Mouse (Mus musculus): ENCODE data around the gene Psmd7. TPM values are rescaled to one million over a fixed set of nuclear protein-coding genes. Genes with fewer than 3 reads are reported as not detected.

Gene Psmd7
- polyA plus RNA-seq, 1 experiment: 187 TPM

DNA sequence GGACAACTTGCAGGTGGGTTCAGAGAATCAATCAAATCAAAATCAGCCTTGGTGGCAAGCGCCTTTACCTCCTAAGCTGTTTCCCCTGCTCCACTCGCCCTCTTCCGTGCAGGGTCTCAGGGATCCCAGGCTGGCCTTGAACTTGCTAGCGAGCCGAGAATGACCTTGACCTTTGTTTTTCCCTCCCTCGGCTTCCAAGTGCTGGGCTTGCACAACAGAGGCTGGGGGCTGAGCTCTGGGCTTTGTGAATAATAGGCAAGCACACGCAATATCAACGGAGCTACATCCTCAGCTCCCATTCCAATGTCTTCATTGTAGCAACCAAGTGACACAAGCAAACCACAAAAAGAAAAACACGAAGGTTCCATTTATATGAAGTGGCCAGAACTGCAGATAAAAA lies 26.1 kb downstream of the Psmd7 start:
- Histone ChIP-seq H3K4me2 (ENCODE audit: low read depth) (no peak overlapping the region), H3K27me3 (ENCODE audit: control insufficient read depth, insufficient read depth, insufficient read length) (no peaks in the 10 kb centered on the region), H3ac (ENCODE audit: control insufficient read depth, insufficient read length) (no peak overlapping the region), H3K4me3 (no peak overlapping the region), H3K79me2 (ENCODE audit: control insufficient read depth, insufficient read depth) (no peaks in the 10 kb centered on the region), H3K36me3 (ENCODE audit: control insufficient read depth, insufficient read depth) (no peaks in the 10 kb centered on the region)
- no peak for TF ChIP-seq TCF3 (IDR thresholded peaks at IDR 0.05; ENCODE audit: insufficient read length, low read depth)
- no peak for TF ChIP-seq POLR2AphosphoS2 (IDR thresholded peaks at IDR 0.05; ENCODE audit: insufficient read length, low read depth)
- no peak for TF ChIP-seq POLR2A (IDR thresholded peaks at IDR 0.05; ENCODE audit: insufficient read length, low read depth)
- TF ChIP-seq USF1 (IDR thresholded peaks at IDR 0.05; ENCODE audit: low read depth): no peak
- no peak for TF ChIP-seq E2F4 (IDR thresholded peaks at IDR 0.05; ENCODE audit: insufficient read depth)
- no peak for TF ChIP-seq MYOD1 (IDR thresholded peaks at IDR 0.05; ENCODE audit: control insufficient read depth in 1 of 3, insufficient read length in 2 of 3, low read depth in 2 of 3)
- TF ChIP-seq CEBPB (IDR thresholded peaks at IDR 0.05; ENCODE audit: insufficient read depth, poor library complexity, severe bottlenecking): no peak
- TF ChIP-seq TCF12 (IDR thresholded peaks at IDR 0.05; ENCODE audit: insufficient read depth, poor library complexity, severe bottlenecking): no peak
- TF ChIP-seq REST (IDR thresholded peaks at IDR 0.05; ENCODE audit: insufficient read depth, insufficient read length): no peak
- TF ChIP-seq MAX (IDR thresholded peaks at IDR 0.05; ENCODE audit: low read depth): no peak
- TF ChIP-seq MYOG (IDR thresholded peaks at IDR 0.05; ENCODE audit: control insufficient read depth in 1 of 3, insufficient read depth in 1 of 3, insufficient read length in 2 of 3, low read depth in 2 of 3): no peak
- no peak for TF ChIP-seq SRF (IDR thresholded peaks at IDR 0.05; ENCODE audit: control insufficient read depth, insufficient read length, low read depth)

DNA sequence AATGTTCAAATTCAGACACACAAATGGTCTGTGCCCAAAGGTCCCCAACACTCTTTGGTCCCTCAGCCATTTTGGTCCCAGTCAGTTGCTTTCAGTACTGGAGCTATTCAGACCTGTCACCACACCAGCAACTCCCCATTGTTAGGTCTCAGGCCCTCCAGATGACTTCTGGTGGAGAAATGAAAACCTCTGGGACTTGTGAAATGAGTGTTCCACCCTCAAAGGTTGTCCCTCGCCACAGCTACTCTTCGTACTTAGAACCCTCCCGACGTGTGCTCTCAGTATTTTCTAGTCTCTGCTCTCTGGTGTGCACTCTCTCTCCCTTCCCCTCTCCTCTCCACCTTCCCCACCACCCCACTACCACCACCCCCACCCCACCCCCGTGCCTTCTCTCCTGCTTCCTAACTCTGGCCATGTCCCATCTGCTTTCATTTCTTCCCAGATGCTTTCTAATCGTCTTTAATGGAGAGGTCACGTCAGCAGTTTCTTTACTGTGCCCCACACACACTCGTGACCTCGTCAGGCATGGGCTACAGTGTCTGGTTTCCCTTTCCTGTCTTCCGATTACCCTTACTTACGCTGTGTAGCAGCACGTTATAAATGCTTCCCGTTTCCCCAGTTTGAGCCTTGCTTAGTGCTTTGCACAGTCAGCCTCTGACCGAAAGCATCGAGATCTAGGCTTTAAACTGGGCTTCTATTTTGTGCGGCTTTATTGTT lies 27.3 kb downstream of the Psmd7 start:
- Histone ChIP-seq H3K79me2 (ENCODE audit: control insufficient read depth, insufficient read depth) (no peaks in the 10 kb centered on the region), H3K4me2 (ENCODE audit: low read depth) (no peak overlapping the region), H3K27me3 (ENCODE audit: control insufficient read depth, insufficient read depth, insufficient read length) (no peaks in the 10 kb centered on the region), H3ac (ENCODE audit: control insufficient read depth, insufficient read length) (no peak overlapping the region), H3K4me3 (no peak overlapping the region), H3K36me3 (ENCODE audit: control insufficient read depth, insufficient read depth) (no peaks in the 10 kb centered on the region)
- no peak for TF ChIP-seq MAX (IDR thresholded peaks at IDR 0.05; ENCODE audit: low read depth)
- no peak for TF ChIP-seq CEBPB (IDR thresholded peaks at IDR 0.05; ENCODE audit: insufficient read depth, poor library complexity, severe bottlenecking)
- TF ChIP-seq MYOG (IDR thresholded peaks at IDR 0.05; ENCODE audit: control insufficient read depth in 1 of 3, insufficient read depth in 1 of 3, insufficient read length in 2 of 3, low read depth in 2 of 3): no peak
- TF ChIP-seq TCF12 (IDR thresholded peaks at IDR 0.05; ENCODE audit: insufficient read depth, poor library complexity, severe bottlenecking): no peak
- TF ChIP-seq MYOD1 (IDR thresholded peaks at IDR 0.05; ENCODE audit: control insufficient read depth in 1 of 3, insufficient read length in 2 of 3, low read depth in 2 of 3): no peak
- no peak for TF ChIP-seq E2F4 (IDR thresholded peaks at IDR 0.05; ENCODE audit: insufficient read depth)
- no peak for TF ChIP-seq POLR2A (IDR thresholded peaks at IDR 0.05; ENCODE audit: insufficient read length, low read depth)
- TF ChIP-seq POLR2AphosphoS2 (IDR thresholded peaks at IDR 0.05; ENCODE audit: insufficient read length, low read depth): no peak
- no peak for TF ChIP-seq SRF (IDR thresholded peaks at IDR 0.05; ENCODE audit: control insufficient read depth, insufficient read length, low read depth)
- TF ChIP-seq TCF3 (IDR thresholded peaks at IDR 0.05; ENCODE audit: insufficient read length, low read depth): no peak

DNA sequence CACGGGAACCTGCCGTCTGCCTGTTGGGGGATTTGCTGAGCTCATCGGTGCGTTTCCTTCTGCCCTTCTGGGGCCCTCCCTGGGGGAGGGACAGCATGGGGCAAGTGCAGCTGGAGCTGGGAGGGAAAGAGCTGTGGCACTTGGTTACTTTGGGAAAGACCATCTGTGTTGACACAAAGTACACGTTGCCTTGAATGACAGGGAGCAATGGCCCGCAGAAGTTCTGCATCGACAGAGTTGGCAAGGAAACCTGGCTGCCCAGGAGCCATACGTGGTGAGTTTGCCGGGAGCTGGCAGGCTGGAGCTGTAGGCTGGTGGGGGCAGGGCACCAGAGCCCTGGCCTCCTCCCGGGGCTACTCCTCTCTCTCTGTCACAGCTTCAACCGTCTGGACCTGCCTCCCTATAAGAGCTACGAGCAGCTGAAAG lies 31.7 kb downstream of the Psmd7 start:
- Histone ChIP-seq H3K79me2 (ENCODE audit: control insufficient read depth, insufficient read depth) (peaks cover 1% of the 10 kb centered on the region), H3K4me3 (no peak overlapping the region), H3K4me2 (ENCODE audit: low read depth) (no peak overlapping the region), H3K36me3 (ENCODE audit: control insufficient read depth, insufficient read depth) (peaks cover 12% of the 10 kb centered on the region), H3ac (ENCODE audit: control insufficient read depth, insufficient read length) (no peak overlapping the region), H3K27me3 (ENCODE audit: control insufficient read depth, insufficient read depth, insufficient read length) (no peaks in the 10 kb centered on the region)
- TF ChIP-seq SRF (IDR thresholded peaks at IDR 0.05; ENCODE audit: control insufficient read depth, insufficient read length, low read depth) (no peak), MYOG (IDR thresholded peaks at IDR 0.05; ENCODE audit: control insufficient read depth in 1 of 3, insufficient read depth in 1 of 3, insufficient read length in 2 of 3, low read depth in 2 of 3) (no peak), MYOD1 (IDR thresholded peaks at IDR 0.05; ENCODE audit: control insufficient read depth in 1 of 3, insufficient read length in 2 of 3, low read depth in 2 of 3) (no peak), TCF3 (IDR thresholded peaks at IDR 0.05; ENCODE audit: insufficient read length, low read depth) (no peak), REST (IDR thresholded peaks at IDR 0.05; ENCODE audit: insufficient read depth, insufficient read length) (no peak), POLR2A (IDR thresholded peaks at IDR 0.05; ENCODE audit: insufficient read length, low read depth) (no peak), E2F4 (IDR thresholded peaks at IDR 0.05; ENCODE audit: insufficient read depth) (no peak)

DNA sequence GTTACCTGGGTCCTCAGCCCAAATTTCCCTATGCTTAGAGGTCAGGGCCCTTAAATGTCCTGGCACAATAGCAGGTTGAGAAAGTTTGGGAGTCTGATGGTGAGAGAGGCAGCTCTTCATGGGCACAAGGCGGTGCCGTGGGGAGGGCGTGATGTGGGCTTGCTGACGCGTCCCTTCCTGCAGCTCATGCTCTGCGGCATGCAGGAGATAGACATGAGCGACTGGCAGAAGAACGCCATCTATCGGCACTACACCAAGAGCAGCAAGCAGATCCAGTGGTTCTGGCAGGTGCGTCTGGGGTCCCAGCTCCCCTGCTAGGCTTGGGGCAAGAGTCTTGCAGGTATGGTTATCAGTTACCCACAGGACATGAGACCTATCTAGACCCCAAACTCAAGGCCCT lies 33.0 kb downstream of the Psmd7 start:
- peaks cover 5% of the 10 kb centered on the region for H3K79me2 ChIP-seq (ENCODE audit: control insufficient read depth, insufficient read depth)
- H3K4me2 ChIP-seq (ENCODE audit: low read depth): no peak overlapping the region
- TF ChIP-seq POLR2AphosphoS2 (IDR thresholded peaks at IDR 0.05; ENCODE audit: insufficient read length, low read depth): peak; percentile 44
- no peak for TF ChIP-seq TCF3 (IDR thresholded peaks at IDR 0.05; ENCODE audit: insufficient read length, low read depth)
- TF ChIP-seq MYOG (IDR thresholded peaks at IDR 0.05; ENCODE audit: control insufficient read depth in 1 of 3, insufficient read depth in 1 of 3, insufficient read length in 2 of 3, low read depth in 2 of 3): no peak
- no peak for TF ChIP-seq MAX (IDR thresholded peaks at IDR 0.05; ENCODE audit: low read depth)
- peak; percentile 9 for TF ChIP-seq POLR2A (IDR thresholded peaks at IDR 0.05; ENCODE audit: insufficient read length, low read depth)
- H3ac ChIP-seq (ENCODE audit: control insufficient read depth, insufficient read length): no peak overlapping the region
- no peaks in the 10 kb centered on the region for H3K27me3 ChIP-seq (ENCODE audit: control insufficient read depth, insufficient read depth, insufficient read length)
- H3K4me3 ChIP-seq: no peak overlapping the region
- H3K36me3 ChIP-seq (ENCODE audit: control insufficient read depth, insufficient read depth): peaks cover 23% of the 10 kb centered on the region

DNA sequence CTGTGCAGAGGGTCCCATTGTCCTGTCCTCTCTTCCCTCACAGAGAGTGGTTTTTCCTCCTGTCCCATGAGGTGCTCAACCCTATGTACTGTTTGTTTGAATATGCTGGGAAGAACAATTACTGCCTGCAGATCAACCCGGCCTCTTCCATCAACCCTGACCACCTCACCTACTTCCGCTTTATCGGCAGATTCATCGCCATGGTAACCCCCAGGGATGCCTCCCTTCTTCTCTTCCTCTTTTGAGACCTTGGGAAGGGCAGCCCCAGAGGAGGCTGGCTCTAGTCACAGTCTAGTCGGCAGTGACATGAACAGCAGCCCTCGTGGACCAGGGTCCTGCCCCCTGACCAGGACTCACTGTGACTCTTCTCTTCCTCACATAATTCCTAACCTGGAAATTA lies 36.0 kb downstream of the Psmd7 start:
- H3K79me2 ChIP-seq (ENCODE audit: control insufficient read depth, insufficient read depth): peaks cover 24% of the 10 kb centered on the region
- no peak overlapping the region for H3K4me2 ChIP-seq (ENCODE audit: low read depth)
- no peak overlapping the region for H3ac ChIP-seq (ENCODE audit: control insufficient read depth, insufficient read length)
- H3K4me3 ChIP-seq: no peak overlapping the region
- no peak for TF ChIP-seq TCF12 (IDR thresholded peaks at IDR 0.05; ENCODE audit: insufficient read depth, poor library complexity, severe bottlenecking)
- H3K36me3 ChIP-seq (ENCODE audit: control insufficient read depth, insufficient read depth): peaks cover 45% of the 10 kb centered on the region
- no peaks in the 10 kb centered on the region for H3K27me3 ChIP-seq (ENCODE audit: control insufficient read depth, insufficient read depth, insufficient read length)
